Mouse (Mus musculus) neural tube, embryonic 15.5 days (tissue): ENCODE results near the gene 9230102O04Rik. TPM values are rescaled to one million over a fixed set of nuclear protein-coding genes. Genes with fewer than 3 reads are reported as not detected.

Experiments used
- ATAC-seq: fragments of 200-750 bp; cut with Nextera tagmentation; 2 replicates; pipeline ENCODE4 v1.8.0; 2017; ENCODE audit warnings: mild to moderate bottlenecking, moderate TSS enrichment, moderate library complexity; ENCODE audit not compliant: low FRiP score
- H3K27ac ChIP-seq: fragments of 300-500 bp; sonication (generic); replicated peaks from 2 replicates; pipeline ENCODE4 v1.5.1; 2015; ENCODE audit warnings: mild to moderate bottlenecking, inconsistent platforms
- H3K27me3 ChIP-seq: fragments of 300-500 bp; sonication (generic); replicated peaks from 2 replicates; pipeline ENCODE4 v1.6.1; 2015; ENCODE audit warnings: inconsistent platforms
- H3K36me3 ChIP-seq: fragments of 300-500 bp; sonication (generic); 2 replicates; pipeline ENCODE4 v1.6.1; 2015; ENCODE audit warnings: inconsistent platforms
- H3K4me1 ChIP-seq: fragments of 300-500 bp; sonication (generic); 2 replicates; pipeline ENCODE4 v1.6.1; 2015; ENCODE audit warnings: inconsistent platforms
- H3K4me2 ChIP-seq: fragments of 300-500 bp; sonication (generic); 2 replicates; pipeline ENCODE4 v1.6.1; 2015; ENCODE audit warnings: inconsistent platforms, mild to moderate bottlenecking, moderate library complexity
- H3K4me3 ChIP-seq: fragments of 300-500 bp; sonication (generic); replicated peaks from 2 replicates; pipeline ENCODE4 v1.5.1; 2015; ENCODE audit warnings: mild to moderate bottlenecking, inconsistent platforms
- H3K9ac ChIP-seq: fragments of 300-500 bp; sonication (generic); replicated peaks from 2 replicates; pipeline ENCODE4 v1.6.1; 2015; ENCODE audit warnings: mild to moderate bottlenecking, inconsistent platforms
- H3K9me3 ChIP-seq: fragments of 300-500 bp; sonication (generic); replicated peaks from 2 replicates; pipeline ENCODE4 v1.6.1; 2016; ENCODE audit warnings: inconsistent platforms
- WGBS: fragments of 180-500 bp; shearing (Covaris S2); methylation state at CpG from one replicate; pipeline ENCODE4 v1.1.7; 2015; ENCODE audit warnings: mixed read lengths; 5-methylcytosine and 5-hydroxymethylcytosine counted together
- polyA plus RNA-seq: library from polyadenylated mRNA; unstranded; fragments of >200 nt; fragmentation: Nextera tagmentation; extraction: Ambion mirVana; gene quantifications from 2 replicates; pipeline ENCODE4 v1.2.1, GENCODE M21; 2015

9230102O04Rik gene
- polyA plus RNA-seq, 1 experiment from 2014 or later: 0.49 TPM

DNA sequence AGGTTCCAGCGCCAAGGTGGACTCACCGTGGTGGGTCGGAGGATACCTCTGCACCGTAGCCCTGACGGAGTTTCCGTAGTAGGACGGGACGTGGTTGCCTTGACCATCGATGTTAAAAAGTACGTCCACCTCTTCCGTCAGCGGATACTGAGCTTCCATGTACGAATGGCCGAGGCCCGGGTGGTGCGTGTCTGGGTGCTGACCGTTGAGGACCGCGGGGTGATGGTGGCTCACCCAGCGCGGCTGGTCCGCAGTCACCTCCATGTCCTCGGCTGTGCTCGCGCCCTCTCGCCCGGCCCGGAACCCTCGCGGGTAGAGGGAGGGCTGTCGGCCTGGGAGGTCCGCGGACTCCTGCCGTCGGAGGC lies 12.0 kb downstream of the 9230102O04Rik start:
- Histone ChIP-seq H3K27ac (no peak overlapping the region), H3K36me3 (no peaks in the 10 kb centered on the region), H3K4me3 (peak overlapping the region; percentile 34), H3K4me1 (peaks cover 41% of the 10 kb centered on the region), H3K27me3 (peaks cover 80% of the 10 kb centered on the region), H3K4me2 (peak overlapping the region; percentile 66), H3K9ac (no peak overlapping the region), H3K9me3 (no peaks in the 10 kb centered on the region)
- no peak for ATAC-seq
- under 1% methylated on average over 35 of the region's 35 CpGs for WGBS

DNA sequence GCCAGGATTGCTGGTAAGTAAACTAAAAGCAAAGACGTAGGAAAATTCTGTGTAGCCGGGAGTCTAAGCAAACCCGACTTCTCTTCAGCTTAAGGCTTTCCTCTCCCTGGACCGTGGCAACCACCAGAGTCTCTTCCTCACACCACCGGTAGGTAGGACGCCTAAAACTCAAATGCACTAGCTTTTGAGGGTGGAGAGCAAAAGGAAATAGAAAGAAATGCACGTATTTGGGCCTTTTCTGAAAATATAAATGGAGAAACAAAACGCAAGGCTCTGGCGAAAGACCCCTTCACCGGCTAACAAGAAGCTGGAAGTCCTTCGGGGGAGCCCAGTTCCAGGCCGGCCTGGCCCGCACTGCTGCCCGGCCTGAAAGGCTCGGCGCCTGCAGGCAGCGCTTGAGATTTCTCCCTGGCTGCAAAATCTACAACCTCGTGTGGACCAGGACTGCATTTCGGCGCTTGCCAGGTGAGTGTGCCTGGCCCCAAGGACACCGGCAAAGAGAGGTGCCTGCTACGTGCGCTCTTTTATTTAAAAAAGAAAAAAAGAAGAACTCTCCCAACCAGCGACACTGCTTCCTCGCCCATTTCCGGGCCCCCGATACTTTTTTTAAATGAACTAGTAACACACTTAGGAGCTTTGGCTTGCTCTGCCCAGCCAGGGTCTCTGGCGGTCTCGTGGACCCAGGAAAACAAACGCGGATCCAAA lies 12.6 kb downstream of the 9230102O04Rik start:
- Histone ChIP-seq H3K9ac (no peak overlapping the region), H3K4me3 (peak overlapping the region; percentile 34), H3K9me3 (no peaks in the 10 kb centered on the region), H3K4me2 (peak overlapping the region; percentile 66), H3K27me3 (peaks cover 82% of the 10 kb centered on the region), H3K4me1 (peaks cover 37% of the 10 kb centered on the region), H3K27ac (no peak overlapping the region), H3K36me3 (no peaks in the 10 kb centered on the region)
- WGBS: 1% methylated on average over 31 of the region's 31 CpGs
- no peak for ATAC-seq

- peaks cover 82% of the 10 kb centered on the region for H3K27me3 ChIP-seq
- H3K4me2 ChIP-seq: no peak overlapping the region
- no peaks in the 10 kb centered on the region for H3K9me3 ChIP-seq
- WGBS: 8% methylated on average over 12 of the region's 12 CpGs
- no peak overlapping the region for H3K9ac ChIP-seq
- H3K36me3 ChIP-seq: no peaks in the 10 kb centered on the region
- no peak for ATAC-seq
- peaks cover 28% of the 10 kb centered on the region for H3K4me1 ChIP-seq
- H3K4me3 ChIP-seq: no peak overlapping the region
- H3K27ac ChIP-seq: no peak overlapping the region
These were observed 13.5 kb downstream of the 9230102O04Rik start for GRCm38 (mm10) chr2:9875676-9876357.

DNA sequence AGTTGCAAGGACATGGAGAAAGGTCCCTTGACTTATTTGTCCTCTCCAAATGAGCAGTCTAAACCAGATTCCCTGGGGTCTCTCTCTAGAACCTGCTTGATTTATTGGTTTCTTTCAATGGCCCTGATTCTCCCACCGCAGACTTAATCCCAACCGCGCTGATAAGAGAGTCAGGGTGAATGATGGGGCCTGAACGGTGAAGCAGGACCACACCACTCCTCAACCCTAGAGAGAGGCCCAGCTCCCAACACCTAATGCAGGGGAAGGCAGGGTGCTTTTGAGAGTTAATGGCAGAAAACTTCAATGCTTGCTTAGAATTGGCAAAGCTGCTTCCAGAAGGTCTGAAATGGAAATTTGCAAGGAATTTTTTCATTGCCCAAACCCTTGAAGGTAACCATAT lies 14.1 kb downstream of the 9230102O04Rik start:
- no peak overlapping the region for H3K4me3 ChIP-seq
- H3K27me3 ChIP-seq: peaks cover 84% of the 10 kb centered on the region
- no peak overlapping the region for H3K27ac ChIP-seq
- no peak overlapping the region for H3K9ac ChIP-seq
- H3K36me3 ChIP-seq: no peaks in the 10 kb centered on the region
- ATAC-seq: no peak
- peaks cover 28% of the 10 kb centered on the region for H3K4me1 ChIP-seq
- no peaks in the 10 kb centered on the region for H3K9me3 ChIP-seq
- H3K4me2 ChIP-seq: peak overlapping the region; percentile 32
- WGBS: 4% methylated on average over 4 of the region's 4 CpGs

DNA sequence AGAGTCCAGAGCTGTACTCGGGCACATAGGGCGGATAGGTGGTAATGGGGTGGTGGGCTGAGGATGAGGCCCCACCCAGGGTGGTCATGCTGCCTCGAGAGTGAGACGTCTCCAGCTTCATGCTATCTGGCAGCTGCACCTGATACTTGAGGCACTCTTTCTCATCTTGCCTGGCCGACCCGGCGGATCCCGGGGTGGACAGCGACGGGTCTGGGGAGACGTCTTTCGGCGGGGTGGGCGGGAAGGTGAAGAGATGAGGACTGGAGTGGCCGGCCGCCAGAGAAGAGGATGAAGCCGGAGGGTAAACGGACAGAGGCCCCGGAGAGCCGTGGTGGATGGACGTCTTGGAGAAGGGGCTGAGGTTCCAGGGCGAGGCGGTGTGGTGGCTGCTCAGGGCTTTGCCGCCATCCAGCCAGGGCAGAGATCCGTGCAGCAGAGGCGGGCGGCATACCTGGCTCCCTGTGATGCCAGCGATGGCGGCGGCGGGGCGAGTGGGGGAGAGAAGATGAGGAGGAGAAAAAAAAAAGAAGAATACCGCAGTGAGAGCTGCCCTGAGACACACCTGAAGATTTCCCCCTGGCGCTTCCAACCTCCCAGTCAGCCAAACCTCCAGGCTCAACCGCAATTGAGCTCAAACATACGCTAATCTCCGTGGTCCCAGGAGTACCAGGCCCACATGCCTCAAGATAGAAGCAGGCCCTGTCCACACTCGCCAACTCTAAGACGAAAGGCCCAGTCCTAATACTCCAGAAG lies 14.7 kb downstream of the 9230102O04Rik start:
- peak overlapping the region; percentile 32 for H3K4me2 ChIP-seq
- H3K4me3 ChIP-seq: 0 out of 2 replicates have a peak overlapping the region, but pooled peaks have one; percentile 8
- no peak for ATAC-seq
- peaks cover 84% of the 10 kb centered on the region for H3K27me3 ChIP-seq
- H3K9me3 ChIP-seq: no peaks in the 10 kb centered on the region
- peaks cover 26% of the 10 kb centered on the region for H3K4me1 ChIP-seq
- no peak overlapping the region for H3K27ac ChIP-seq
- no peak overlapping the region for H3K9ac ChIP-seq
- H3K36me3 ChIP-seq: no peaks in the 10 kb centered on the region
- 11% methylated on average over 39 of the region's 39 CpGs for WGBS

- Histone ChIP-seq H3K9ac (no peak overlapping the region), H3K27me3 (peaks cover 76% of the 10 kb centered on the region), H3K9me3 (no peaks in the 10 kb centered on the region), H3K4me2 (no peak overlapping the region), H3K4me3 (no peak overlapping the region), H3K4me1 (peaks cover 19% of the 10 kb centered on the region), H3K36me3 (no peaks in the 10 kb centered on the region), H3K27ac (no peak overlapping the region)
- ATAC-seq: no peak
- WGBS: 23% methylated on average over 2 of the region's 2 CpGs
These were observed 15.6 kb downstream of the 9230102O04Rik start for GRCm38 (mm10) chr2:9873757-9874156.

GRCm38 (mm10) chr2:9872682-9873081 lies 16.7 kb downstream of the 9230102O04Rik start:
- H3K9me3 ChIP-seq: no peaks in the 10 kb centered on the region
- no peak overlapping the region for H3K4me3 ChIP-seq
- WGBS: 3% methylated on average over 12 of the region's 12 CpGs
- H3K4me2 ChIP-seq: no peak overlapping the region
- H3K27ac ChIP-seq: no peak overlapping the region
- H3K4me1 ChIP-seq: peaks cover 15% of the 10 kb centered on the region
- no peak overlapping the region for H3K9ac ChIP-seq
- no peak for ATAC-seq
- peaks cover 67% of the 10 kb centered on the region for H3K27me3 ChIP-seq
- no peaks in the 10 kb centered on the region for H3K36me3 ChIP-seq

GRCm38 (mm10) chr2:9871798-9872197 lies 17.5 kb downstream of the 9230102O04Rik start:
- Histone ChIP-seq H3K4me2 (no peak overlapping the region), H3K9ac (no peak overlapping the region), H3K9me3 (no peaks in the 10 kb centered on the region), H3K27ac (no peak overlapping the region), H3K4me3 (no peak overlapping the region), H3K4me1 (peaks cover 8% of the 10 kb centered on the region), H3K36me3 (no peaks in the 10 kb centered on the region), H3K27me3 (peaks cover 63% of the 10 kb centered on the region)
- WGBS: 40% methylated on average over 6 of the region's 6 CpGs
- no peak for ATAC-seq

- no peaks in the 10 kb centered on the region for H3K36me3 ChIP-seq
- no peak overlapping the region for H3K4me2 ChIP-seq
- ATAC-seq: no peak
- H3K4me1 ChIP-seq: peaks cover 7% of the 10 kb centered on the region
- WGBS: 35% methylated on average over 4 of the region's 4 CpGs
- no peak overlapping the region for H3K4me3 ChIP-seq
- no peaks in the 10 kb centered on the region for H3K9me3 ChIP-seq
- H3K27ac ChIP-seq: no peak overlapping the region
- peaks cover 63% of the 10 kb centered on the region for H3K27me3 ChIP-seq
- H3K9ac ChIP-seq: no peak overlapping the region
These were observed 18.1 kb downstream of the 9230102O04Rik start for GRCm38 (mm10) chr2:9871141-9871716.

- no peaks in the 10 kb centered on the region for H3K9me3 ChIP-seq
- 67% methylated on average over 12 of the region's 12 CpGs for WGBS
- H3K4me2 ChIP-seq: no peak overlapping the region
- no peaks in the 10 kb centered on the region for H3K4me1 ChIP-seq
- no peak overlapping the region for H3K27ac ChIP-seq
- no peak for ATAC-seq
- H3K4me3 ChIP-seq: no peak overlapping the region
- no peak overlapping the region for H3K9ac ChIP-seq
- peaks cover 25% of the 10 kb centered on the region for H3K27me3 ChIP-seq
- no peaks in the 10 kb centered on the region for H3K36me3 ChIP-seq
These were observed 22.1 kb downstream of the 9230102O04Rik start for GRCm38 (mm10) chr2:9867092-9867825.

DNA sequence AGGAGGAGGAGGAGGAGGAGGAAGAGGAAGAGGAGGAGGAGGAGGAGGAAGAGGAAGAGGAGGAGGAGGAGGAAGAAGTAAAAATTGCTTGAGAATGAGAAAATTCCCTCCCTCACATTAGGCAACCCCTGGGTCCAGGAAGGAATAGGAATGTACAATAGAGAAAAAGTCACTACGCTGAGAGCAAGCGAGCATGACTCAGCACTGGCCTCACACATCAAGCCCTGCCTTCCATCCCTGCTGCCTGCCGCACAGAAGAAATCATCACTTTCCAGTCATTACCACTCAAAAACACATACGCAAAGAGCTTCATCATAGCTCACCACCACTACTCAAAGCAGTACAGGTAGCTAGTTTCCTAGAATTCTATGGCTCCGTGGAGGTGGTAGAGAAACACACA lies 28.6 kb downstream of the 9230102O04Rik start:
- 89% methylated on average over 5 of the region's 5 CpGs for WGBS
- Histone ChIP-seq H3K4me1 (no peaks in the 10 kb centered on the region), H3K36me3 (no peaks in the 10 kb centered on the region), H3K4me2 (no peak overlapping the region), H3K27ac (no peak overlapping the region), H3K9me3 (no peaks in the 10 kb centered on the region), H3K9ac (no peak overlapping the region), H3K4me3 (no peak overlapping the region), H3K27me3 (no peaks in the 10 kb centered on the region)
- no peak for ATAC-seq
